Mouse (Mus musculus): ENCODE results near the gene Calm1.
A peak's percentile ranks its signal among the peaks of the same experiment; 100 is the strongest.
"Not testable (repeated sequence)": the region's sequence is repeated elsewhere in the genome, so short reads cannot be mapped to it uniquely, and the experiment has no call there.

The Calm1 gene

DNA sequence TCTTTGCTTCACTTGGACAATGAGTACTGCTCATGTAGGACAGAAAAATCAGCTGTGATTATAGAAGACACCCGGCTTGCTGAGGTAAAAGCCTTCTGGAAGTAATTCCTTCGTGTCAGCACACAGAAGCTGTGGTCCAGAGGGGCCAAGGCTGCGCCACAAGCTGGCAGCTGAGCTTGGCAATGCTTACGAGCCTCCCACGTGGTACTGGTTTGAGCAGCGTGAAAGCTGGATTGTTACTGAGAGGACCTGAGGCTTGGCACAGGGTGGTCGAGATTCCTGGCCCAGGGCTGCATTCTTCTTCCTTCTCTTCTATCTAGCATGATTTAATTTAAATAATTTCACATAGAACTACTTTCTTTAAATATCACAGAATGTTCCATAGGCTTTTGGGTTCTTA lies 2.4 kb upstream of the Calm1 start:
- no peak for DNase-seq

DNA sequence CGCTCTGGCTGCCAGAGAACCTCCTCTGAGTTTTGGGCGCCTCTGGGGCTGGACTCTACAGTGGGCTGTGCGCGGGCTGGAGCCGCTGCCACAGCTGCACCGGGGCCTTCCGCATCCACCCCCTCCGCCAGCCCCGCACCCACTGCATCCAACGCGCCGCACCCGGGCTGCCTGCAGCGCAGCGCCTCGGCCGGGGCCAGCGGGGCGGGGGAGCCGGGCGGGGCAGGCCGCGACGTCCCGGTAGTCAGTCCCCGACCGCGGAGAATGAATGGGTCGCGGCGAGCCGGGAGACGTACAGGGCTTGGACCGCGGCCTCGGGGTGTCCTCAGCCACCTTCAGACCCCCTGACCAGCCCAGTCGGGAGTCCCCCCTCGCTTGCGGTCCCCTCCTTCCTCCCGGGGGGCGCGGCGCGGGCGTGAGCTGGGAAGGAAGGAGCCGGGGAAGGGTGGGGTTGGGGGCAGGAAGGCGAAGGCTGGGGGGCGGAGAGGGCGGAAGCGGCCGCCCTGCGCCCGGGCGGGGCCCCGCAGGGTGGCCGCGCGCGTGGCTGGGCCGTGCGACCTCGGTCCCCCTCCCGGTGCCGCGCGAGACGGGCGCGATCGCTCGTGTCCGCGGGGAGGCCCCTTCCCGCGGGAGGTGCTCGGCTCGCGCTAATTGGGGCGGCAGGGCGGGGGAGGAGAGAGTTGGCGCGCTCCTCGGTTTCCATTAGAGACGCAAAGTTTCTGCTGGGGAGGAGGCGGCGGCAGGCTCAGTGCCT lies 833 bp downstream of the Calm1 start:
- DNase-seq: peak; percentile 73

DNA sequence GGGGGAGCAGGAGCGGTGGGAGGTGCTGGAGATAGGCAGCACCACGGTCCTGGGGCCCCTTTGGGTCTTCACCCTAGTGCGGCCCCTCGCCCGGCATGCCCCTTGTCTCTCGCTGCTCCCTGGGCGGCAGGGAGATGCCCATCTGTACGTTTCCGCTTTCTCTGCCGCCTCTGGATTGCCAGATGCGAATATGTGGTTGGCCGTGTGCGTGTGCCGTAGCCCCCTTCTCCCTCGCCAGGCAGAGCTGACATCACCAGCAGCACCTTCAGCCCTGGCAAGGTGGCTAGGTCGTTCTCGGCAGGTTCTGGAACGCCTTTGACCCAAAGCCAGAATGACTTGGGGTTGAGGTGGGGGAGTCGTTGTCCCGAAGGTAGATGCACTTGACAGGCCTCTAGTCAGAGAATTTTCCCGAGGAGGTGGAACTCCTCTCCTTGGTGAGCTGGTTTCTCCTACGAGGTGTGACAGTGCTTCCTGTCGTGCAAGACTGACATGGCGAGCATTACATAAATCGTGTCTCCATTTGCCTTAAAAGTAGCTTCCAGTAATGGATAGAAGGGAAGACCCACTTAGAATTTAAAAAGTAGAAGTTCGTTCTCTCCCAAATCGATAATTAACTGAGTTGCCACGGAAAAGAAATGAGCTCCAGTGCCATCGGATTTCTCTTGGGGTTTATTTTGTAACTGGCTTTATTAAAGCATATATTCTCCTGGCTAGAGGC lies 1.6 kb downstream of the Calm1 start:
- DNase-seq: no peak

DNA sequence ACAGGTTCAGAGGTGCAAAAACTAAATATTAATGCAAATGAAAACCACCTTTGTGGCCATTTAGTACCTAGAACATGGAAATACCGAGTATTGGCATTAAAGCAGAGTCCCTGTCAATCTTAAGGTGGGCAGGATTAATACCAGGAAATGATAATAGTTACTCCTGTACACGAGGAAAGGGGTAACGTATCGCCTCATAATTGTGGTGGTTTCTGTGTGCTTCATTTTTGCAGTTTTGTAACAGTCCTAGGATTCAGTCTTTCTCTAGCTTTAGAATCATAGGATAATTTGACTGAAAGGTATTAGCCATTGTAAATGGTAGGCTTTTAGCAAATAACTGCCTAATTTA lies 2.1 kb downstream of the Calm1 start:
- DNase-seq: no peak

DNA sequence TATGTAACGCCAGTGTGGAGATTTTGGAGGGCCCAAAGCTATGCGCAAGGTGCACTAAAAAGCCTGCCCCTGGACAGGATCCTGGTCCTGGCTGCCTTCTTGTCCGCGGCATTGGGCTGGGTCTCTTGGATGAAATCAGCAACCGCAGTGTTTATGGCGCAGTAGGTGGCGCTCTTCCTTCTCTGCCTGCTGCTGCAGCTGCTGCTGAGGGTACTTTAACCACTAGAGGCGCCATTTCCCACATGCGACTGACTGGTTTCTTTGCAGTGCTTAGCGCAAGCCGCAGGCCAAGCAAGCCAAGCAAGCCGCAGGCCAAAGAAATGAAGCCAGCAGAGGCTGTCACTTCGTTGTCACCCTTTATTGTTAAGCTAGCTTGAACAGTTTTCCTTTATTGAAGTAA lies 2.6 kb downstream of the Calm1 start:
- peak; percentile 94 for DNase-seq

DNA sequence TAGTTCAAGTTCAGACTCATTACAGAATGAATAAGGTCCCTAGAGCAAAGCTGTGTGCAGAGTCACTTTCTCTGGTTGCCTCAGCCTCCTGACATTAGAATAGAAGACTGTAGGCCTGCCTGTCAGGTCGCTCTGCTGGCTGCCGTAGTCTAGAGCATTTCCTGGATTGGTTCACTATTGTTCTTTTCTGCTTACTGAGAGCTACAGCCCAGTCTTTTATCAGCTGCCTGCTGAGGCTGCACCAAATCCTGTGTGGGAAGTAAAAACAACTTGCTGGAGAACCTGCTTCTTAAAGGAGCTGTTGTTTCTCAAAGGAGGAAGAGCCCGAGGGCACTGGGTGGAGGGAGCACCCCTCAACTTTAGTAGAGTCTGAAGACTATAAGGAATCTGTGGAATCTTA lies 4.5 kb downstream of the Calm1 start:
- no peak for DNase-seq

DNA sequence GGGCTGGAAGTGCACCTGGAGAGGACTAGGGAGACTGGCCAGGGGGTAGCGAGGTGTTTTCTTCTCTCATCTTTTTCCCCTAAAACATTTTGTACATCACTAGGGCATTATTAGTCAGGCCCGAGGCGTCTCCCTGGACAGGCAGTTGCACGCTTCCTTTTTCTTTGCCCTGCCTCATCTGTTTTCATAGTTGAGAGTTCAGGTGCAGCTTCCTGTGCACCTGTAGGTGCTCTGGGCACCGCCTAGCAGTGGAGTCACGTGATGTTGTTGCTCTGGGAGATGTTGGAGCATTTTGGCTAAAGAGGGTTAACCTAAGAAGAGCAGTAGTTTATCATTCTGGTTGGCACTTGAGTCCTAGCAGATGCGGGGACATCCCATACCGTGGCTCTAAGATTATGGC lies 5.9 kb downstream of the Calm1 start:
- no peak for DNase-seq

DNA sequence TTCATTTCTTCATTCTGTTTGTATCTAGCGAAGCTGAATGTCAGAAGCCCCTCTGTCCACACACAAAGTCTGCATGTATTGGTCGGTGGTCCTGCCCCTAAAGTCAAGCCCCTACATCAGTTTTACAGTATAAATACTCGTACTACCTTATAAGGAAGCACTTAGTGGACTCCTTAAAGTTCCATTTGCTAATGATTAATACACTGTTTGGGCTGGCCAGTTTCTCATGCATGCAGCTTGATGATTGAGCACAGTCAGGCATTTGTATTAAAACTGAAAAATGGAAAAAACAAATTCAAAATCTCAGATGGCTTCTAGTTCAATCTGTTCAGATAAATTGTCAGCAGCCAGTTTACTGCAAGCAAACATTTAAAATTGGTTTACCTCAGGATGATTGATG lies 7.3 kb downstream of the Calm1 start:
- no peak for DNase-seq

DNA sequence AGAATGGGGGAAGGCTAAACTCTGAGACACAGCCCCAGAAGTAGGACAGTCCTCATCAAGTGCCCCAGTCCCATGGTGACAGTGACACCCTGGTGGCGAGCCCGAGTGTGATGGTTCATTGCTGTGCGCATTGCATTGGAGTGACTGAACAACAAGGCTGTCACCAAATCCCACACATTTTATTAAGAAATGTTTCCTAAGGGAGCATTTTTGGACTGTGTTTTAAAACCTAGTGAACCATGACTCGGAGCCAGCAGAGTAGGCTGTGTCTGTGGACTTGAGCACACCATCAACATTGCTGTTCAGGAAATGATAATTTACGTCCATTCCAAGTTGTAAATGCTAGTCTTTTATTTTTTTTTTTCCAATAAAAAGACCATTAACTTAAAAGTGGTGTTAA lies 7.7 kb downstream of the Calm1 start:
- no peak for DNase-seq

DNA sequence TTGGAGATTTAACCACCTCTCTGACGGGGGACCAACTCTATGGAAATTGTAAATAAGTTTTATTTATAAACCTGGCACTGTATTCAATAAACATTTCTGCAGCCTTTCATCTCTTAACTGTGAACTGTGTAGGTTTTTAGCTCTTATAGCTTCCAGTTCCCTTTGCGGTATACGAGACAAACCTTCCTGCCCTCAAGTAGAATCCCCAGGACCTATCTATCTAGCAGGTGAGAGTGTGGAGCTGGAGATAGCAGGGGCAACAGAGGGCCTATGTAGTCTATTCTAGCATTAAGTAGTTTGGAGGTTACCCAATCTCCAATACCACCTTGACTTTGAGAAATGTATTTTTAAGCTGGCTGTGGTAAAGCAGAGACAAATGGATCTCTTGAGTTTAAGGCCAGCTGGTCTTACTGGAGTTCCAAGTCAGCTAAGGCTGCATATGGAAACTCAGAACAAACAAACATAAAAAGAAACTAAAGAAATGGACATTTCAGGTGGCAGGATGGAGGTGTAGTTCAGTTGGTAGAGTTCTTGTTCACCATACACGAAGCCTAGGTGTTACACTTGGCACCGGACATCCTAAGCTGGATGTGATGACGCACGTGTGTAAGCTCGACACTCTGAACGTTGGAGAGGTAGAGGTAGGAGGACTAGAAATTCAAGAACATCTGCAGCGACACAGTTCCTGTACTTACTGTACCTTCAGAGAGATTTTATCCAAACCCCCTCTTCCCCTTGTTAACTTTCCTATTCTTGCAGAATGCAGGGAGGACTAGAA lies 10.7 kb downstream of the Calm1 start:
- DNase-seq: no peak

DNA sequence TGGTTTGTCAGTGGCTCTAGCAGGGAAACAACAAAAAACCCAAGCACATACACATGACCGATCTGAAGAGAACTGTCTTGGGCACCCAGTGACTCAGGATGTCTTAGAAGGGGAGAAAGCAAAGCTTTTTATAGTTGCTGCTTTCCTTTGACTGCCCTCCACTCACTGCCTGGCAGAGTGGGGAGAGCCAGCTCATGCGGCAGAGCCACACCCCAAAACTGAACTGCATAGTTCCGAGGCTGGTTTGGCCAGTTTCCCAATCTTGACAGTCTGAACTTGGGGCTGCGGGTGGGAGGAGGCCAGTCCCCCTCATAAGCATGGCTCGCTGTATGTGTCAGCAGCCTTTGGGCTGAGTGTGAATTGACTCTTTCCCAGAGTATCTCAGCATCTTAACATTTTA lies 11.7 kb downstream of the Calm1 start:
- no peak for DNase-seq

DNA sequence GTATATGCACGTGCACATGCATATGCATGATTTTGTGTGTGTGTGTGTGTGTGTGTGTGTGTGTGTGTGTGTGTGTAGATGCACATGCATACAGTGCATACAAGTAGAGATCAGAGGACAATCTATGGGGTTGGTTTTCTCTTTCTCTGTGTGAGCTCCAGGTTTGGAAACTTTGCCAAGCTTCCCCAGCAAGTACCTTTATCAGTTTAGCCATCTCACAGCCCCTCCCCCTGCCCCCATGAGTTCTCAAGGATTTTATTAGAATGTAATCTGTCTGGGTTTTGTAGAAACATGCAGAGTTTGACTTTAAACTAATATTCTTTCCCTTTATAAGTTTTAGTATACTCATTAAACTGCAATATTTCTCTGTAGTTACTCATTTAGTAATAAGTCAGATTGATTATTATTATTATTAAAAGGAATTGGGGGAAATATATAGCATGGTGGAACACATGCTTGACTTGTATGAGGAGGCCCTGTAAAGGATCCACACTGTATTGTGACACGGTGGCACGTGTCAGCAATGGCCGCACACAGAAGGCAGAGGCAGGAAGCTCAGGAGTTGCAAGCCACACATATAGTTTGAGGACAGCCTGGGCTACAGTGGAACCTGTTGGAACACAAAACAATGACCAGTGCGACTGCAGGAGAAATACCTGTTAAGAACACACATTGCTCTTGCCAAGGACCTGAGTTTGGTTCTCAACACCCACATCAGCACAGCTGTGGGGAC lies 12.4 kb downstream of the Calm1 start:
- DNase-seq: no peak

DNA sequence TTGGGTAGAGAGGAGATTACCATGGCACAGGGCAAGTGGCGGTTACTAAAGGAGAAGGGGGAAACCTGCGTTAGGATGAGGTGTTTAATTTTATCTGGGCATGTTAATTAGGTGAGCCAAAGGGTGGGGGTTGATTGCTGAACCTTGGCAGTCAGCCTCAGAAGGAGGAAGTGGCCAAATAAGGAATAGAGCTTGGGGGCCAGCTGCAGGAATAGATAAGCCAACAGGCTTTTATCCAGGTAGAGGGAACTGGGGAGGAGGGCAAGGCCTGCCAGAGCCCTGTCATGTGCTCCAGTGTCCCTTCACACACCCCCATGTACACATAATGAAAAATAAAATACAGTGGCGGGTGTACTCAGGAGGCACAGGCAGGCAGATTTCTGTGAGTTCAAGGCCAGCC lies 13.2 kb downstream of the Calm1 start:
- no peak for DNase-seq

DNA sequence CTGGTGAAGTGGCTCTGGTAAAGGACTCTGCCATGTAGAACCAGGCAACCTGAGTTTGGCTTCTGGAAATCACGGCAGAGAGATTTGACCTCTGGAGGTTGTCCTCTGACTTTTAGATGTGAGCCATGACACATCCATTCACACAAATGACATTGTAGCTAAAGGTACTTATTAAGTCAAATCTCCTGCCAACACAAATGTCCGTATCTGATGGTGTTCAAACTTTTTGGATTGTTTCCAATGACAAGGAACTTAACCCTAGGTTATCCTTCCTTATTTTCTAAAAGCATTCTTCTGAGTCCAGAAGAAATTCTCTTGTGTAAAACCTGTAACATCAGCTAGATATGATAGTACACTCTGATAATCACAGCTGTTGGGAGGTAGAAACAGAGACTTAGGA lies 13.9 kb downstream of the Calm1 start:
- no peak for DNase-seq

DNA sequence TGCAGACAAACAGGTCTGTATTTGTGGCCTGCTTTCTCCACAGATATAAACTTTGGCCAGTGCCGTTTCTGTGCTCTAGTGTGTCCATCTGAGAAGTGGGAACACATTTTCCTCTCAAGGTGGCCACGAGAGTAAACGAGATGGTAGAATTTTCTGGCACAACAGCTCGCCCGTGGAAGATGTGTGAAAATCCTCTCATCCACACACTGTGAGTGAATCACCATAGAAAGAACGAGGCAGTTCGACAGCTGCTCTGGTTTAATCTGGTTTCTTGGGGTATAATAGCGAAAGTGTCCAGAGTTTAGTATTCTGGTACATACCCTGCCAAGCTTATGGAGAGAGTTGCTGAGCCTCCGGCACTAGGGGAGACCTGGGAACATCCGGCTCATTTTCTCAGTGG lies 14.9 kb downstream of the Calm1 start:
- DNase-seq: no peak

DNA sequence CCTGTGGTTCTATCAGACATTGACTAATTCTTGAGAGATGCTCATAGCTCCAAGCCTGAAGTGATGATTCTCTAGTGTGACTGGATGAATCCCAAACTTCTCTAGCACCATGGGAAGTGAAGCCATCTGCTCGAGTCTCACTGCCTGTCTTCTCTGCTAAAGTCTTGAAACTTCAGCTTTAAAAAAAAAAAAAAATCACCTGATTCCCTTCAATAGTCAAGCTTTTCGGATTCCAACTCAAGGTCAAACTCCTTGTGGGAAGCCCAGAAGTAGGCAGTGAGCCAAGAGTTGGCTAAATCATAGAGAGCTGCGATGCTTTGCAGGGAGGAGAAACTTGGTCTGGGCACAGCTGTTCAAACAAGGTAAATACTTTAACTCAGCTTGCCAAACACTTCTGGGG lies 15.5 kb downstream of the Calm1 start:
- DNase-seq: no peak

DNA sequence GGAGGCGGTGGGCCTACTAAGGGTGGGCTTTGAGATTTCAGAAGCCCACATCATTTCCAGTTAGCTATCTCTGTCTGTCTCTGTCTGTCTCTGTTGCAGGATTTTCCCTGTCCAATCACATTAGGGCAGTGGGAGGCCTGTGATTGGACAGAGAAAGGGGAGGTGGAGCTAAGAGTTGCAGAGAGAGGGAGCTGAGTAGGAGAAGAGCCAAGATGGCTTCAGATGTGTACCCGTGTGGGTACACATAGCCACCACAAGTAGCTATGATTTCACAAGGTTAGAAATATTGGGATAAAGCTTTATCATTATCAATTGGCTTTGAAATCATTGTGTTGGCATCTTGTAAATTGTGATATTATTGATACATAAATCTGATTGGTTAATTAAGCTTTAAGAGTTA lies 17.9 kb downstream of the Calm1 start:
- not testable (repeated sequence) for DNase-seq

DNA sequence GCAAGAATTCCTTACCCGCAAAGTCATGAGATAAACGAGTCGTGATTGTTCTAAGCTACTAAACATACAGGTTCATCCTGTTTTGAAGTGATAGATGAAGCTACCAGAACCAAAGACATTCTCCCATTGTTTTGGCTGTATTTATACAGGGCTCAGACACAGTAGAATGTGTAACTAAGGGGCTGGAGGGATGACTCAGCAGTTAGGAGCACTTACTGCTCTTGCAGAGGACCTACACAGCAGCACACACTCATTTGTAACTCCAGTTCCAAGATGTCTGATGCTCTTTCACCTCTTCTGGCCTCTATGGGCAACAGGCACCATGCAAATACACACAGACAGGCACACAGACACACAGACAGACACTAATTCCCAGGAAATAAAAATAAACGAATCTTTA lies 20.8 kb downstream of the Calm1 start:
- DNase-seq: no peak

DNA sequence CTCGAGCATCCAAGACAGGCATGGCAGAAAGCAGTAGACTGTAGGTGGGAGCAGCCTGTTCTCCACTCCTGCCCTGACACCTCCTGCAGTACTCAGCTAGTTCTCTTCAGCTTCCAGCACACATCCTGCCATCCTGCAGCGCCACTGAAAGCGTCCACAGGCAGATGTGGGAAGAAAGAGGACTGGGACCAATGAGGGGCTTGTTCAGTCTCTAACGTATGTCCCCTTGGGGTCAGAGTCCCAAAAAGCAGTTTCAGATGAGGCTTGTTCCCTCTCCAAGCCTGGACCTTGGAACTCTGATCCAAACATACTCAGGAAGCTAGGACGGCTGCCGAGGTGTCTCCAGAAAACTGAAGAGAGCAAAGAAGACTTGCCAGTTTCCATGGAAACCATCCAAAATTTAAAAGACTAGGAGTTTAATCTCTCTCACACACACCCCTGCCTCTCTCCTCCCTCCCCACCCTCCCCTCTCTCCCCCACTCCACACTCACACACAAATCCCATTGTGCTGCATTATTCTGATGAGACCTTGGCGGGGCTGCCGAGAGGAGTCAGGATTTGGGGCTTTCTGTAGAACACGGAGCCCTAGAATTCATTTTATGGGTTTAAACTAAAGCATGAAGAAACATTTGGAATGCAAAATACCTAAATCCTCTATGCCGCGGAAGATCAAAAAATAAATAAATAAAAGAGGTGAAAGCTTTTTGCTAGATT lies 22.5 kb downstream of the Calm1 start:
- no peak for DNase-seq

DNA sequence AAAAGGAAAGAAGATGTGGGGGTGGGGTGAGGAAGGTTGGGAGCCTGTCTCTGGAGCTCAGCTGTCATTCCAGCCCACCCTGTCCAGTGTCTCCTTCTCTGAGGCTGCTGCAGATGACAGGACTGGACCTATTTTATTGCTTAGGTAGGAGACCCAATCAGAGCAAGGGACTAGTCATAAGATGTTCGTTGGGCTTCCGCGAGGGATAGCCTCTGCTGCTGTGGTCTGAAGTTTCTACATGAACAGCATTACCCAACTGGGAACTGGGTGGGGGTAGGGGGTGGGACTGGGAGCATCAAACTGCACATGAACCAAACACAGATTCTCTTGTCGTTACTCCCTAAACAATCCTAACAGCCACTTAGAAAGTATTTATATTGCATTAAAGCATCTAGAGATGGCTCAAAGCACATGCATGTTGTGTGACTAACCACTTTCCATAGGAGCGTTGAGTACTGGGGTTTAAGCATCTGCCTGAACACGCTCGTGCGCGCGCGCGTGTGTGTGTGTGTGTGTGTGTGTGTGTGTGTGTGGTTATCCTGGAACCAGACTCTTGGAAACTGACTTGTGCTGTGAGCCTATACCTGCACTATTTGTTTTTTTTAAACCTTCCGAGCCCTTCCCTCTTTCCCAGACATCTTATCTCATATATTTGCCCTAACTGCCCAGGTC lies 23.2 kb downstream of the Calm1 start:
- DNase-seq: no peak

DNA sequence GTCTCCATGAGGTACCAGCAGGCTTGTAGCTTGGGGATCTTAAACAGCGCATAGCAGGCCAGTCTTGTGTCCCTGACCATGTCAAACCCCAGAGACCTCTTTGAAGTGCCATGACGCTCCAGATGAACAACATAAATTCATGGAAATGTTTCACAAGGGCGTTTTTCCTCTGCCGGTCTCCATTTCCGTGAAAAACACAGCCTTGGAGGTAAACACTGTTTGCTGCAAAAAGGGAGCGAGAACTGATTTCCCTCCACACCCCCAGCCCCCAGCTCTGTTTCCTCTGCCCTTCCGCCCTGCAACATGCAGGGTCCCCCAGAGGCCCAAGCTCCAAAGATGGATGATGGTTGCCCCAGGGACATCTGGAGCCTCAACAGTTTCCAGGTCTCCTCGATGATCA lies 24.3 kb downstream of the Calm1 start:
- no peak for DNase-seq

DNA sequence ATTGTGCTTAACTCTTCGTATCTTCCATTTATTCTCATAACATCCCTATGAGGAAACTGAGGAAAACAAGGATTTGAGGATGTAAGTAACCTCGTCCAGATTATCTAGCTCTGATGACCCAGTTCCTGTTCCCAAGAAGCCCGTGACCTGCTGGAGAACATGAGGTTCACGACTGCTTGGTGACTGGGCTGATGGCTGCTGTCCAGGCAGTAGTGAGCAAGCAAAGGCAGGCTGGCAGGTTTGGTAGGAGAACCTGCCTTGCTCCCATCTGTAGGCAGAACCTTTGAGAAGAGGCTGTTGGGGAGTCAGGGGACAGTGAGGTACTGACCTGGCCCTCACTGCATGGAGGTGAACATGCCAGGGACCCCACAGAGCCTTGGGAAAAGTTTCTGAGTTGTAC lies 26.0 kb downstream of the Calm1 start:
- DNase-seq: no peak
